Comparison of ENCODE assay signal across 36 mouse cellular contexts in the genomic region with DNA sequence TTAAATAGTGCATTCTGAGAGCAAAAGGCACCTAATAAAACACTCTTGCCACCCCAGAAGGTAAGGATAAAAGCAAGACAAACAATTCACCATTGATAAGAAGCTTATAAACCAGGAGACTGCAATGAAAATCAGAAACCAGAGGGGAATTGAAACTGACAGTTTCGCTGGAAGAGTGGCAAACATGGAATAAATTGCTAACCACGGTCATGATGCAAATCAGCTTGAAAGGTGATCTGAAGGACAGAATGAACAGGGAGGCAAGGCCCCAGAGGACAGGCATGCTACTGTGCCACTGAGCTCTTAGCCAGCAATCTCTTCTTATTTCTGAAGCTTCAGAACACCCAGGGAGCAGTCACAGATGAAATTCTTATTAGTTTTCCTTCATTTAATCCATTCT. TPM values are rescaled to one million over a fixed set of nuclear protein-coding genes. Genes with fewer than 3 reads are reported as not detected.
A peak's percentile ranks its signal among the peaks of the same experiment; 100 is the strongest.
DNase-seq lines count a peak whose midpoint lies in the region; ATAC-seq and TF ChIP-seq lines count a peak whose summit lies in the region.
"Had no signal": no experiment of that assay in that cellular context is flagged by ENCODE, and none has a peak within 500 bp of the region (broad histone marks: within the 10 kb centered on the region; RNA-seq: fewer than 3 reads in every experiment).

No protein-coding gene starts in this region.

- TF ChIP-seq CTCF in kidney, adult 2 months (conservative IDR thresholded peaks at IDR 0.05; ENCODE audit: insufficient read depth, insufficient read length, low read depth, low read length): no peak

- H3K9me3 ChIP-seq in kidney, embryonic 16.5 days (ENCODE audit: low read length): no peaks in the 10 kb centered on the region
- no peaks in the 10 kb centered on the region for H3K9me3 ChIP-seq in midbrain, embryonic 14.5 days (ENCODE audit: control insufficient read depth, low read length)
- no peaks in the 10 kb centered on the region for H3K9me3 ChIP-seq in midbrain, embryonic 10.5 days (replicated peaks)
- H3K9me3 ChIP-seq: heart, embryonic 13.5 days; hindbrain, embryonic 15.5 days; limb, embryonic 12.5 days; liver, embryonic 15.5 days; neural tube, embryonic 12.5 days had no signal

- no peak for TF ChIP-seq POLR2A in kidney, adult 2 months (IDR thresholded peaks at IDR 0.05; ENCODE audit: low read depth, low read length)

- H3K4me3 ChIP-seq in kidney, adult 2 months (ENCODE audit: insufficient read depth, low read depth, low read length): no peak overlapping the region
- no peak overlapping the region for H3K4me3 ChIP-seq in kidney, embryonic 16.5 days (ENCODE audit: low read length)
- no peak overlapping the region for H3K4me3 ChIP-seq in midbrain, embryonic 14.5 days (replicated peaks; ENCODE audit: low read depth, low read length)
- H3K4me3 ChIP-seq in midbrain, embryonic 10.5 days: no peak overlapping the region
- H3K4me3 ChIP-seq: erythroblast, embryonic 14.5 days; gastrocnemius, adult 2 months; heart, embryonic 13.5 days; hindbrain, embryonic 15.5 days; layer of hippocampus, adult 2 months; left cerebral cortex, adult 2 months; limb, embryonic 12.5 days; liver, embryonic 15.5 days; myocyte; neural tube, embryonic 12.5 days had no signal

- H3K27ac ChIP-seq in kidney, adult 2 months (ENCODE audit: insufficient read depth, low read depth, low read length): no peak overlapping the region
- no peak overlapping the region for H3K27ac ChIP-seq in kidney, embryonic 16.5 days (ENCODE audit: low read length)
- H3K27ac ChIP-seq in midbrain, embryonic 14.5 days (replicated peaks; ENCODE audit: low read depth, low read length): peak overlapping the region; percentile 52
- H3K27ac ChIP-seq in midbrain, embryonic 10.5 days (replicated peaks): no peak overlapping the region
- H3K27ac ChIP-seq: gastrocnemius, adult 2 months; heart, embryonic 13.5 days; hindbrain, embryonic 15.5 days; kidney, postnatal 0 days; layer of hippocampus, adult 2 months; left cerebral cortex, adult 2 months; limb, embryonic 12.5 days; liver, embryonic 15.5 days; neural tube, embryonic 12.5 days had no signal

- peak; percentile 8 for DNase-seq in kidney, adult 2 months
- DNase-seq in midbrain, embryonic 14.5 days: peak; percentile 58
- DNase-seq in midbrain, embryonic 10.5 days (ENCODE audit: low spot score): no peak
- DNase-seq in Muller cell, postnatal 12 days (ENCODE audit: inconsistent ontology term): peak; percentile 10
- peak; percentile 2 to 3 for DNase-seq in kidney, postnatal 36 days
- no peak for DNase-seq in embryo, embryonic 11 days
- DNase-seq in right cerebral cortex, postnatal 14 days: no peak
- DNase-seq: adrenal gland, postnatal 10 days; B cell, adult 2 months; cerebellum, adult 18-20 months; cerebellum, postnatal 10 days; gastrocnemius, adult 2 months; heart, postnatal 10 days; lung, embryonic 14.5 days; lung, postnatal 14 days; right cerebral cortex, postnatal 25 days; spleen, adult 18-20 months; thymus, adult 2 months; thymus, postnatal 36 days had no signal

- no peaks in the 10 kb centered on the region for H3K27me3 ChIP-seq in kidney, adult 2 months (replicated peaks; ENCODE audit: control insufficient read depth, insufficient read depth, low read length)
- no peaks in the 10 kb centered on the region for H3K27me3 ChIP-seq in kidney, embryonic 16.5 days (ENCODE audit: insufficient read depth, low read length)
- no peaks in the 10 kb centered on the region for H3K27me3 ChIP-seq in midbrain, embryonic 14.5 days (ENCODE audit: control insufficient read depth, insufficient read depth, low read length)
- H3K27me3 ChIP-seq in midbrain, embryonic 10.5 days (ENCODE audit: low read depth, poor library complexity, severe bottlenecking): no peaks in the 10 kb centered on the region
- H3K27me3 ChIP-seq: heart, embryonic 13.5 days; hindbrain, embryonic 15.5 days; limb, embryonic 12.5 days; liver, embryonic 15.5 days; neural tube, embryonic 12.5 days had no signal

- 33% methylated on average over 2 of the region's 2 CpGs for WGBS in kidney, adult 2 months
- 39% methylated on average over 2 of the region's 2 CpGs for WGBS in kidney, embryonic 16.5 days
- WGBS in midbrain, embryonic 14.5 days: 16% methylated on average over 2 of the region's 2 CpGs
- WGBS in midbrain, embryonic 10.5 days: 55% methylated on average over 2 of the region's 2 CpGs

- no peaks in the 10 kb centered on the region for H3K4me1 ChIP-seq in kidney, adult 2 months (ENCODE audit: control insufficient read depth, insufficient read depth, low read length)
- no peaks in the 10 kb centered on the region for H3K4me1 ChIP-seq in kidney, embryonic 16.5 days (ENCODE audit: insufficient read depth, low read length)
- no peaks in the 10 kb centered on the region for H3K4me1 ChIP-seq in midbrain, embryonic 14.5 days (ENCODE audit: control insufficient read depth, insufficient read depth, low read length)
- peaks cover 6% of the 10 kb centered on the region; the same call in 1 of the 2 replicates for H3K4me1 ChIP-seq in midbrain, embryonic 10.5 days
- H3K4me1 ChIP-seq: heart, embryonic 13.5 days; hindbrain, embryonic 15.5 days; liver, embryonic 15.5 days; neural tube, embryonic 12.5 days had no signal

- ATAC-seq in kidney, embryonic 16.5 days (ENCODE audit: low FRiP score, low TSS enrichment): no peak
- ATAC-seq in midbrain, embryonic 14.5 days (ENCODE audit: low FRiP score, low TSS enrichment): no peak
- ATAC-seq: forebrain, embryonic 16.5 days had no signal

- no peak overlapping the region for H3K4me2 ChIP-seq in kidney, embryonic 16.5 days (replicated peaks; ENCODE audit: low read depth, low read length)
- H3K4me2 ChIP-seq in midbrain, embryonic 14.5 days (ENCODE audit: low read length): no peak overlapping the region
- H3K4me2 ChIP-seq: heart, embryonic 13.5 days; hindbrain, embryonic 15.5 days; limb, embryonic 12.5 days; liver, embryonic 15.5 days; lung, embryonic 14.5 days; neural tube, embryonic 12.5 days had no signal

- H3K9ac ChIP-seq in kidney, embryonic 16.5 days (replicated peaks; ENCODE audit: low read length): no peak overlapping the region
- H3K9ac ChIP-seq in midbrain, embryonic 14.5 days (replicated peaks; ENCODE audit: low read length): no peak overlapping the region
- H3K9ac ChIP-seq: heart, embryonic 13.5 days; hindbrain, embryonic 15.5 days; limb, embryonic 12.5 days; liver, embryonic 15.5 days; lung, embryonic 14.5 days; neural tube, embryonic 12.5 days had no signal

- H3K36me3 ChIP-seq in kidney, adult 2 months (ENCODE audit: control insufficient read depth, insufficient read depth, low read length): no peaks in the 10 kb centered on the region
- no peaks in the 10 kb centered on the region for H3K36me3 ChIP-seq in kidney, embryonic 16.5 days (ENCODE audit: insufficient read depth, low read length)
- no peaks in the 10 kb centered on the region for H3K36me3 ChIP-seq in midbrain, embryonic 14.5 days (ENCODE audit: control insufficient read depth, insufficient read depth, low read length)
- no peaks in the 10 kb centered on the region for H3K36me3 ChIP-seq in midbrain, embryonic 10.5 days
- H3K36me3 ChIP-seq: heart, embryonic 13.5 days; hindbrain, embryonic 15.5 days; limb, embryonic 12.5 days; liver, embryonic 15.5 days; neural tube, embryonic 12.5 days had no signal

RNA-seq across cellular contexts. Expression of gene Gtsf1, which starts 3.3 kb away (rescaled TPM):
- 0.23 TPM in 1 of 2 replicates, not detected in the other for polyA plus RNA-seq in kidney, adult 2 months (2012; rRNA removed)
- 0.27 TPM in 1 of 2 replicates, not detected in the other for polyA plus RNA-seq in kidney, embryonic 16.5 days (2015; fragmentation: Nextera tagmentation; extraction: Ambion mirVana)
- polyA plus RNA-seq in midbrain, embryonic 14.5 days (2014; fragmentation: Nextera tagmentation; extraction: Ambion mirVana): 0.33 TPM in 1 of 2 replicates, not detected in the other
- not detected in 2 replicates for polyA plus RNA-seq in midbrain, embryonic 10.5 days (2016; fragmentation: Nextera tagmentation; extraction: Ambion mirVana)
- polyA plus RNA-seq: embryonic facial prominence, embryonic 14.5 days; erythroblast, embryonic 14.5 days; forebrain, embryonic 11.5 days; forebrain, embryonic 16.5 days; hindbrain, embryonic 15.5 days; intestine, embryonic 14.5 days; kidney, postnatal 0 days; limb, embryonic 12.5 days; liver, adult 2 months; liver, embryonic 15.5 days; lung, embryonic 14.5 days; neural tube, embryonic 12.5 days; stomach, embryonic 16.5 days; thymus, adult 2 months had no signal

RNA-seq across cellular contexts. Expression of gene Gtsf2, which starts 21.3 kb away (rescaled TPM):
- polyA plus RNA-seq in kidney, adult 2 months (2012; rRNA removed): not detected in 2 replicates
- not detected in 2 replicates for polyA plus RNA-seq in kidney, embryonic 16.5 days (2015; fragmentation: Nextera tagmentation; extraction: Ambion mirVana)
- 0.43 TPM in 1 of 2 replicates, not detected in the other for polyA plus RNA-seq in midbrain, embryonic 14.5 days (2014; fragmentation: Nextera tagmentation; extraction: Ambion mirVana)
- 0.17 TPM in 1 of 2 replicates, not detected in the other for polyA plus RNA-seq in midbrain, embryonic 10.5 days (2016; fragmentation: Nextera tagmentation; extraction: Ambion mirVana)
- polyA plus RNA-seq: embryonic facial prominence, embryonic 14.5 days; erythroblast, embryonic 14.5 days; forebrain, embryonic 16.5 days; heart, embryonic 13.5 days; intestine, embryonic 14.5 days; kidney, postnatal 0 days; limb, embryonic 12.5 days; liver, adult 2 months; liver, embryonic 15.5 days; lung, embryonic 14.5 days; myocyte; neural tube, embryonic 12.5 days; stomach, embryonic 16.5 days; thymus, adult 2 months had no signal

RNA-seq across cellular contexts. Expression of gene Nckap1l, which starts 26.6 kb away (rescaled TPM):
- 3.0 and 5.9 TPM in 2 replicates for polyA plus RNA-seq in kidney, adult 2 months (2012; rRNA removed)
- polyA plus RNA-seq in kidney, embryonic 16.5 days (2015; fragmentation: Nextera tagmentation; extraction: Ambion mirVana): 1.6 and 2.0 TPM in 2 replicates
- polyA plus RNA-seq in midbrain, embryonic 14.5 days (2014; fragmentation: Nextera tagmentation; extraction: Ambion mirVana): 1.0 and 2.4 TPM in 2 replicates
- 1.8 and 2.1 TPM in 2 replicates for polyA plus RNA-seq in midbrain, embryonic 10.5 days (2016; fragmentation: Nextera tagmentation; extraction: Ambion mirVana)

Comparison
In these comparisons a context has a peak if more than half of its experiments do, and no peak if none do; other contexts are left out.
1. DNase-seq: peak in kidney, adult 2 months (single experiment), midbrain, embryonic 14.5 days (single experiment), Muller cell, postnatal 12 days (single experiment) and kidney, postnatal 36 days (2 of 2); none in midbrain, embryonic 10.5 days (single experiment), embryo, embryonic 11 days (single experiment) and right cerebral cortex, postnatal 14 days (single experiment).